Mouse (Mus musculus) heart, postnatal 0 days (tissue): ENCODE measurements around the gene Clcnka.

Experiments used
- CTCF ChIP-seq: IDR thresholded peaks from 2 replicates; pipeline ENCODE4 v1.5.1; 2016; ENCODE audit warnings: antibody characterized with exemption, control low read depth, low read depth
- EP300 ChIP-seq: IDR thresholded peaks from 2 replicates; pipeline ENCODE4 v1.6.1; 2016; ENCODE audit warnings: antibody characterized with exemption, low read depth

DNA sequence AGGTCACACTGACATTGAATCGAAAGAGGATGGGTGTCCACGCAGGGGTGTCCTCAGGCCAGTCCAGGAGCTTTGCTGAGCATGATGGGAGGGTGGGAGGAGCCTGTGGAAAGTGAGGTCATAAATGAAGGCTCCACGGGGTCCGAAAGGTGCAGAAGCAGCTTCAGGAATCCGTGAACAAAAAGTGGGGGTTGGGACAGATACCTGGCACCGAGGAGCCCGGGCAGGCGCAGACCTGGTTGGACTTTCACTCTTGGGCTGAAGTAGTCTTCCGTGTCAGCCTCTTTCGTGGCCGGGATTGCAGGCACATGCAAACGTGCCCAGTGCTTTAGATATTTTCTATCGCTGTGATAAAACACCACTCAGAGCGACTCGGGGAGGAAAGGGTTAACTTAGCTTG, 1.6 kb upstream of the Clcnka start:
- TF ChIP-seq CTCF (no peak), EP300 (no peak)
